Mouse (Mus musculus) midbrain, embryonic 16.5 days (tissue): ENCODE measurements around the gene Itpkb. TPM values are rescaled to one million over a fixed set of nuclear protein-coding genes. Genes with fewer than 3 reads are reported as not detected.

Experiments
- ATAC-seq: fragments of 200-750 bp; cut with Nextera tagmentation; 2 replicates; pipeline ENCODE4 v1.8.0; 2017; ENCODE audit warnings: moderate TSS enrichment
- H3K27ac ChIP-seq: fragments of 300-500 bp; sonication (generic); 2 replicates; pipeline ENCODE4 v1.5.1; 2014; ENCODE audit warnings: mild to moderate bottlenecking, low read length, mixed read lengths
- H3K27me3 ChIP-seq: fragments of 300-500 bp; sonication (generic); 2 replicates; pipeline ENCODE4 v1.6.1; 2014; ENCODE audit warnings: low read depth, low read length, mixed read lengths; ENCODE audit not compliant: control insufficient read depth, insufficient read depth
- H3K36me3 ChIP-seq: fragments of 300-500 bp; sonication (generic); 2 replicates; pipeline ENCODE4 v1.6.1; 2014; ENCODE audit warnings: mild to moderate bottlenecking, low read length, moderate library complexity, mixed read lengths; ENCODE audit not compliant: control insufficient read depth, insufficient read depth
- H3K4me1 ChIP-seq: fragments of 300-500 bp; sonication (generic); 2 replicates; pipeline ENCODE4 v1.6.1; 2014; ENCODE audit warnings: mild to moderate bottlenecking, low read length, mixed read lengths; ENCODE audit not compliant: control insufficient read depth, insufficient read depth
- H3K4me2 ChIP-seq: fragments of 300-500 bp; sonication (generic); 2 replicates; pipeline ENCODE4 v1.6.1; 2014; ENCODE audit warnings: mild to moderate bottlenecking, low read length, mixed read lengths
- H3K4me3 ChIP-seq: fragments of 300-500 bp; sonication (generic); 2 replicates; pipeline ENCODE4 v1.5.1; 2014; ENCODE audit warnings: low read depth, mild to moderate bottlenecking, low read length, moderate library complexity, mixed read lengths
- H3K9ac ChIP-seq: fragments of 300-500 bp; sonication (generic); 2 replicates; pipeline ENCODE4 v1.6.1; 2014; ENCODE audit warnings: low read depth, low read length, mixed read lengths
- H3K9me3 ChIP-seq: fragments of 300-500 bp; sonication (generic); replicated peaks from 2 replicates; pipeline ENCODE4 v1.6.1; 2014; ENCODE audit warnings: mild to moderate bottlenecking, low read length, mixed read lengths; ENCODE audit not compliant: control insufficient read depth, poor library complexity, severe bottlenecking
- WGBS: fragments of 180-500 bp; shearing (Covaris S2); extraction: QIAGEN DNeasy Blood & Tissue Kit; methylation state at CpG from one replicate; pipeline ENCODE4 v1.1.7; 2014; 5-methylcytosine and 5-hydroxymethylcytosine counted together
- polyA plus RNA-seq: library from polyadenylated mRNA; unstranded; fragments of >200 nt; fragmentation: Nextera tagmentation; extraction: Ambion mirVana; gene quantifications from 2 replicates; pipeline ENCODE4 v1.2.1, GENCODE M21; 2015

Itpkb gene
- polyA plus RNA-seq = 2.2 and 2.3 TPM in 2 replicates

GRCm38 (mm10) chr1:180330145-180330706 lies at the start of gene Itpkb:
Gene Itpkb, plus strand, starts transcription at chr1:180330485.
- Histone ChIP-seq H3K4me2 (peak within 1 kb of the TSS; percentile 100), H3K4me3 (peak within 1 kb of the TSS; percentile 67), H3K27ac (peak within 1 kb of the TSS; percentile 75), H3K9ac (peak within 1 kb of the TSS; percentile 79), H3K27me3 (peaks cover 19% of the 10 kb centered on the region), H3K9me3 (no peaks in the 10 kb centered on the region), H3K36me3 (no peaks in the 10 kb centered on the region), H3K4me1 (peaks cover 28% of the 10 kb centered on the region)
- 1% methylated on average over 19 of the region's 19 CpGs for WGBS
- ATAC-seq = no peak

DNA sequence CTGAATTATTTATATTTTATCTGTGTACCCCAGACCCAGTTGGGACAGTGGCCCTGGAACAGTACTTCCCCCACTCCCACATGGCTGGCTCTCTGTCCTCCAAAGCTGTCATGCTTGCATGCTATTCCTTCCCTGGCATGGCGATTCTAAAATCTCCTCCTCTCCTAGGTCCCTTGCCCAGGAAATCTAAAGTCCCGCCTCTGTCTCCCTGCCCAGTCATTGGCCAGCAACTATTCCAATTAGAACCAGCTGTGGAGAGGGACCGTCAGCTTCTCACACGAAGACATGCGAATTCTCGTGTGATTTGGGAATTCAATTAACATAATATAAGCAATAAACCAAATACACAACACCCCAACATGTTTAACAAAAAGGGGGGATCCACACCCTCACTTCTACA lies 47.7 kb upstream of the Itpkb start:
- 56% methylated on average over 6 of the region's 6 CpGs for WGBS
- Histone ChIP-seq H3K9me3 (no peaks in the 10 kb centered on the region), H3K4me1 (peaks cover 7% of the 10 kb centered on the region), H3K9ac (no peak overlapping the region), H3K27ac (no peak overlapping the region), H3K4me3 (no peak overlapping the region), H3K27me3 (no peaks in the 10 kb centered on the region; the same call in 1 of the 2 replicates), H3K36me3 (no peaks in the 10 kb centered on the region), H3K4me2 (no peak overlapping the region)
- no peak; the same call in 1 of the 2 replicates for ATAC-seq

DNA sequence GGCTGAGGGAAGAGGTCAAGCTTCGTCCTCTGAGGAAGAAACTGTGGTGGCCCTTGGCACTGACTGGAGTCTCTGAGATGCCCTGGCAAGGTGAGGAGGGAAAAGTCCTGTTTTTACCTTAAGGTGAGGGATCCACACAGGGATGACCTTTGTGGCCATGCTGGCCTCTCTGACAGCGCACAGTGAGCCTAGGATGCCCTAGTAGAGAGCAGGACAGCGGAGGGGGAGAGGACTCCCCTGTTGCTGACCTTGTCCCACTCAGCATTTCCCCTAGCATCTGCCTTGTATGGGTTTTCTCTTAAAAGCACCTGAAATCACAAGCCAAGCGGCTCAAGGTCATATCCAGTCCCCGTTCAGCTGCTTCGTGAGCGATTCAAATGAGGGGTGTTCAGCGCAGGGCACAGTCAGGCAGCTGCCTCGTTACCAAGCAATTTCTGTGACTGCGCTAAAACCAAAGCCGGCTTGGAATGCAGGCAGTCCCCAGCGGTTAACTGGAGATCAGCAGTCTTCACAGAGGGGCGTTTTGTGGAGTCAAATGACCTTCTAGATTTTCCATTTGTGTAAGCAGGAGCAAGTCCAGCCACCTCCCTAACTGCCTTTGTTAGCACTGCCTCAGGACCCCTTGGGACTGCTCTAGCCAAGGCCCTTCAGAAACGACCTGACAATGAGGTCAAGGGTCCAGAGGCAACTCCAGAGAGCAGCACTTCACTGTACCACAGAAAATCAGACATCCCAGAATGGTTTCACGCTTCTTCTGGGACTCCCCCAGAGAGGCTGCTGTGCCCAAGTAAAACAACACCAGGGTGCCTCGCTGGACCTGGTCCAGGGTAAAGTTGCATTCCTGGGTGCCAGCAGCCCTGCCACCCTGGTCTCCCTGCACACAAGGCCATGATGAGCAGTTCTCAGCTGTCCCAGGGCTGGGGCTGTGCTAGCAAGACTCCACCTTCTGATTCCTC lies 46.2 kb upstream of the Itpkb start:
- Histone ChIP-seq H3K4me2 (peak overlapping the region; percentile 35; the same call in 1 of the 2 replicates), H3K27ac (0 out of 2 replicates have a peak overlapping the region, but pooled peaks have one; percentile 7), H3K4me3 (no peak overlapping the region), H3K9me3 (no peaks in the 10 kb centered on the region), H3K9ac (peak overlapping the region; percentile 55), H3K27me3 (no peaks in the 10 kb centered on the region; the same call in 1 of the 2 replicates), H3K36me3 (no peaks in the 10 kb centered on the region), H3K4me1 (peaks cover 7% of the 10 kb centered on the region)
- peak; percentile 65 for ATAC-seq
- 22% methylated on average over 16 of the region's 16 CpGs for WGBS

- H3K4me1 ChIP-seq = peaks cover 7% of the 10 kb centered on the region
- WGBS = 70% methylated on average over 15 of the region's 15 CpGs
- no peak for ATAC-seq
These were observed 44.0 kb upstream of the Itpkb start for GRCm38 (mm10) chr1:180286081-180286831.

DNA sequence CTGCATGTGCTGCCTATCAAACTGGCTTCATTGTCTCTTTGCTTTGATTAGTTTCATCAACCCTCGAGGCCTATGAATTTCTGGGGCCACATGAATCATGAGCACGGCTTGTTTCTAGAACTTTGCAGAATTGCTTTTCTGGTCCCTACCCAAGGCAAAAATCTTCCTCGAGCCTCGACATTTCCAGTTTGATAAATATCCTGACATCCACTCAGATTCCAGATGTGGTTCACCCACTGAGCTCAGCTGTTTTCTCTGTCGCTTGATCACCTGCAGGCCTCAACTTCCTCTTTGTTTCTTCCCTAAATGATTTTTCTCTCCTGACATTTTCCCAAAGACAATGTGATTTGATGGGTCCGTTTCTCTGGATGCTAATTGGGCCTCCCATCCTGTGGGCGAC lies 42.1 kb upstream of the Itpkb start:
- H3K9me3 ChIP-seq = no peaks in the 10 kb centered on the region
- H3K4me1 ChIP-seq = peaks cover 7% of the 10 kb centered on the region
- H3K27me3 ChIP-seq = no peaks in the 10 kb centered on the region; the same call in 1 of the 2 replicates
- 85% methylated on average over 7 of the region's 7 CpGs for WGBS
- no peaks in the 10 kb centered on the region for H3K36me3 ChIP-seq
- ATAC-seq = no peak
- no peak overlapping the region for H3K4me3 ChIP-seq
- H3K4me2 ChIP-seq = no peak overlapping the region
- H3K9ac ChIP-seq = no peak overlapping the region
- H3K27ac ChIP-seq = no peak overlapping the region

More at GRCm38 (mm10) chr1:180286081-180286831, 44.0 kb upstream of the Itpkb start:
- H3K4me3 ChIP-seq = no peak overlapping the region
- H3K27me3 ChIP-seq = no peaks in the 10 kb centered on the region; the same call in 1 of the 2 replicates
- H3K9me3 ChIP-seq = no peaks in the 10 kb centered on the region
- no peak overlapping the region for H3K9ac ChIP-seq
- H3K4me2 ChIP-seq = no peak overlapping the region
- H3K27ac ChIP-seq = no peak overlapping the region
- H3K36me3 ChIP-seq = no peaks in the 10 kb centered on the region

GRCm38 (mm10) chr1:180288872-180289468 lies 41.3 kb upstream of the Itpkb start:
- Histone ChIP-seq H3K4me3 (no peak overlapping the region), H3K9ac (no peak overlapping the region)
- WGBS = 90% methylated on average over 7 of the region's 7 CpGs

GRCm38 (mm10) chr1:180289788-180290187 lies 40.5 kb upstream of the Itpkb start:
- Histone ChIP-seq H3K4me2 (no peak overlapping the region), H3K27ac (no peak overlapping the region), H3K4me1 (no peaks in the 10 kb centered on the region), H3K4me3 (no peak overlapping the region), H3K9ac (no peak overlapping the region), H3K9me3 (no peaks in the 10 kb centered on the region), H3K36me3 (no peaks in the 10 kb centered on the region), H3K27me3 (no peaks in the 10 kb centered on the region; the same call in 1 of the 2 replicates)
- no peak for ATAC-seq
- WGBS = 82% methylated on average over 5 of the region's 5 CpGs

More at GRCm38 (mm10) chr1:180288872-180289468, 41.3 kb upstream of the Itpkb start:
- Histone ChIP-seq H3K36me3 (no peaks in the 10 kb centered on the region), H3K9me3 (no peaks in the 10 kb centered on the region), H3K4me2 (no peak overlapping the region), H3K27me3 (no peaks in the 10 kb centered on the region; the same call in 1 of the 2 replicates), H3K4me1 (peaks cover 4% of the 10 kb centered on the region), H3K27ac (no peak overlapping the region)
- ATAC-seq = no peak

- 84% methylated on average over 4 of the region's 4 CpGs for WGBS
- H3K4me3 ChIP-seq = no peak overlapping the region
- H3K27ac ChIP-seq = no peak overlapping the region
- H3K4me2 ChIP-seq = no peak overlapping the region
- no peaks in the 10 kb centered on the region; the same call in 1 of the 2 replicates for H3K27me3 ChIP-seq
- ATAC-seq = no peak
- H3K9me3 ChIP-seq = no peaks in the 10 kb centered on the region
- H3K4me1 ChIP-seq = no peaks in the 10 kb centered on the region
- no peaks in the 10 kb centered on the region for H3K36me3 ChIP-seq
- no peak overlapping the region for H3K9ac ChIP-seq
These were observed 39.9 kb upstream of the Itpkb start for GRCm38 (mm10) chr1:180290358-180290757.
